27 mouse cellular contexts compared by ENCODE assay signal in genomic region chr3:30767271-30767670, GRCm38 (mm10). TPM values are rescaled to one million over a fixed set of nuclear protein-coding genes. Genes with fewer than 3 reads are reported as not detected.
DNase-seq lines count a peak whose midpoint lies in the region.
"Had no signal": no experiment of that assay in that cellular context is flagged by ENCODE, and none has a peak within 500 bp of the region (broad histone marks: within the 10 kb centered on the region; RNA-seq: fewer than 3 reads in every experiment).

No protein-coding gene starts in this region.

- peak; percentile 23 to 64 for DNase-seq in frontal cortex, postnatal 36 days (ENCODE audit: low spot score in 2 of 2)
- no peak for DNase-seq in frontal cortex, postnatal 14 days (ENCODE audit: low spot score in 2 of 2)
- peak; percentile 17 to 77 for DNase-seq in left cerebral cortex, postnatal 25 days (ENCODE audit: low spot score in 2 of 2)
- no peak for DNase-seq in left cerebral cortex, adult 11 months (ENCODE audit: low spot score)
- peak; percentile 76 for DNase-seq in brain, adult 2 months (ENCODE audit: low read depth, low spot score)
- DNase-seq in right cerebral cortex, postnatal 14 days = peak; percentile 16
- DNase-seq in kidney, postnatal 14 days = no peak
- DNase-seq: adrenal gland, postnatal 10 days; cerebellum, adult 11 months; cerebellum, adult 9-10 months; cerebellum, postnatal 36 days; gastrocnemius, adult 2 months; gastrocnemius, postnatal 36 days; heart, adult 2 months; kidney, adult 18-20 months; kidney, postnatal 36 days; layer of hippocampus, postnatal 36 days; lung, adult 2 months; lung, postnatal 10 days; midbrain, embryonic 14.5 days; retina, postnatal 1 day had no signal

- intact Hi-C loops in left cerebral cortex, postnatal 25 days (cut with DNase I) = no loop called here

RNA-seq across cellular contexts. Expression of gene Samd7, which starts 21.2 kb away (rescaled TPM):
- not detected for total RNA-seq in left cerebral cortex, postnatal 25 days (2021)
- total RNA-seq: gastrocnemius, adult 2 months; gastrocnemius, postnatal 36 days; heart, adult 2 months; hematopoietic stem cell, adult 5-6 weeks; layer of hippocampus, adult 8-10 months; layer of hippocampus, postnatal 36 days; left cerebral cortex, postnatal 10 days; megakaryocyte-erythroid progenitor cell, adult 5-6 weeks; MEL; monocyte, adult 5-6 weeks had no signal

RNA-seq across cellular contexts. Expression of gene Sec62, which starts 25.4 kb away (rescaled TPM):
- total RNA-seq in left cerebral cortex, postnatal 25 days (2021) = 100 to 1,000 TPM; 115 to 117 TPM

Comparison
In these comparisons a context has a peak if more than half of its experiments do, and no peak if none do; other contexts are left out.
1. DNase-seq: peak in frontal cortex, postnatal 36 days (2 of 2), left cerebral cortex, postnatal 25 days (2 of 2), brain, adult 2 months (single experiment) and right cerebral cortex, postnatal 14 days (single experiment); none in frontal cortex, postnatal 14 days (0 of 2), left cerebral cortex, adult 11 months (single experiment) and kidney, postnatal 14 days (single experiment).